Mouse (Mus musculus): ENCODE results near the gene Erp44.

Erp44 gene

DNA sequence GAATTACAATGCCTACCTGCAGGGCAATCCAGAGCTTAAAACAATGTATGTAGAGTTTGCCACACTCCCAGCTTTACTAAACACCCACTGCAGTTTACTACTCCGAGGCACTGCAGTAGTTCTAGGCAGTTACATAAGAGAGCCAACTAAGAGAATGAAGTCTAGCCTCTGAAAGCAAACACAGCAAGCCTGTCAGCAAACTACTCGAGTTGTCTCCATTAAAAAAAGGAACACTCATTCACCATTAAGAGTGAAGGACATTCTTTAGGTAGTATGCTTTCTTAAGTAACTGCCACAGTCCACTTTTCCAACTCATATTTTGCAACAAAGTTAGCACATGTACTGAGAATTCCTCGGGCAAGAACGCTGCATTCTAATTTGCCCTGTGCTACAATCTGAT lies 40.3 kb downstream of the Erp44 start:
- CTCF ChIA-PET: interaction anchor here (0.6 kb wide), 1 partner anchor 153 kb away, joined by 3 read pairs; no protein-coding TSS in a partner anchor

DNA sequence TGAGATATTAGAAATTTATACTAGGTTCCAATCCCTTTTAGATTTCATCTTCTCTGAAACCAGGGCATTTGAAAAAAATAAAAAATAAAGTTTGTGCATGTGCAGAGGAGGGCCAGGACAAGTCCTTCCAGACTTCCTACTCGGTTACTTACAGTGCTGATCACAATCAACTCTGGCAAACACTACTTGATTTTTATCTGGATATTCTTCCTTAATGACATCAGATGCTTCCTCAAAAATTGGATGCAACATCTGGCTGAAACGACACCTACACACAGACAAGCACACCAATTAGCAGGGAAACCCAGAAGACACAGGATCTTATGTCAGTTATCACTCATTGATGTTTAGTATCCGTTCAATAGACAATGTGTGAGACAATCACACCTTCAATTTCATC lies 42.6 kb downstream of the Erp44 start:
- CTCF ChIA-PET: no interaction called here

DNA sequence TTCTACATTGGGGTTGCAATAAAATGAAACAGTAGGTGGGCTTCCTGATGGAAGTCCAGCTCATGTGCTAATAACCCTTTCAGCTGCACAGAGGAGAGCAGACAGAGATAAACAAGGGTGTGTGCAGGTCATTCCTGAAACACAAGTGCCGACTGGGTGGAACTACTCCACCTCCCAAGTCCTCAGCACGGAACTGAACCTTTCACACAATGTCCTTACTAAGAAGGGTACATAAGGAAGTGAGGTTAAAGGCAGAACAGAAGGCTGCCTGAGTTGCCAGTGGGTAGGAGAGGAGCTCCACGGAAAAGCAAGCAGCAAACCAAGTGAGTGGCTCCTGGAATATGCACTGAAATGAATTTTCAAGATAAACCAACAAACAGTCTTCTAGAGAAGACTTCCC lies 52.6 kb downstream of the Erp44 start:
- CTCF ChIA-PET: interaction anchor here (1.6 kb wide), 1 partner anchor 154 kb away, joined by 5 read pairs; no protein-coding TSS in a partner anchor

DNA sequence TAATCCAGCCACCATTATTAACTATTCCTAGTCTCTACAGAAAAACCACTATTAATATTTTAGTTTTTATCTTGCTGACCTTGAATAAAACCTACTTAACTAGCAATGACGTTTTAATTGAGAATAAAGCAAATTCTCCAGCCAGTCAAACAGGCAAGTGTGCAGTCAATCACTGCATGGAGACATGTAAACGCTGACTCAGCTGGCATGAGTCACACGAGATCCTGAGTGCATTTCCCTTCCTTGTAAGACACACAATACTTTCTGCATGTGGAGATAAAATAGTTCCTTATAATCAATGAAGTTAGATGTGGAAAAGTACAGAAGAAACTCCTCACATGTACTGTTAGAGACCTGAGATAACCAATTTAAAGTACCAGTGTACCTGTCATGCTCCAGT lies 53.8 kb downstream of the Erp44 start:
- CTCF ChIA-PET: interaction anchor here (1.6 kb wide), 1 partner anchor 155 kb away, joined by 5 read pairs; no protein-coding TSS in a partner anchor

DNA sequence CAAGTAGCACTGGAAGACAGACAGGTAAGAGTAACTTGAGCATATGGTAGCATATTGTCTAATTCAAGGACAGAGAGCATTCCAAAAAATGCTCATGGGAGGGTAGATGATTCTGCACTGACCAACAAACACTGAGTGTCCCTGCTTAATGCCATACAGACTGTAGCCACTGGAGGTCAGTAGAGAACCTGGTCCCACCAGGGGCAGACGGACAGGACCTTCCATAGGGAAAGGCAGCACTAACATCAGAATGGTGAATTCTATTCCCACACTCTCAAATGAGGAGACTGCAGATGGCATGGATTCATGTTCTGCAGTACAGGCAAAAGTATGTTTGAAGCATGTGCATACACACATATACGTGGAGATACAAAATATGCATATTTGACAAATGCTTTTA lies 54.2 kb downstream of the Erp44 start:
- CTCF ChIA-PET: no interaction called here

DNA sequence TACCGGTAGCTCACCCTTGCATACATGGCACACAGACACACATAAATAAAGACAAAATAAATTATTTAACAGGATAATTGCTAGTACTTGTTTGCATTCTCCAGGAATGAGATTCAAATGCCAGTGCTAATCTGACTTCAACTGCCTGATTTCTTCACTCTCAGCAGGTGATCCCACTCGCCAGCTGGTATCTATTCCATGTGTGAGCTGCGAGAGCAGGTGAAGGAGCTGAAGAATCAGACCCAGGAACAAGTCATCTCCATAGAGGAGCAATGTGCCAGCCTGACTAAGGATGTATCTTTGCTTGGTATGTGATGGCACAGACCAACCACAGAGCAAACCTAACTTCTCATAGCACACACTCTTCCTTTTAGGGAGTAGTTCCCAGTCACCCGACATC lies 75.8 kb downstream of the Erp44 start:
- CTCF ChIA-PET: no interaction called here

DNA sequence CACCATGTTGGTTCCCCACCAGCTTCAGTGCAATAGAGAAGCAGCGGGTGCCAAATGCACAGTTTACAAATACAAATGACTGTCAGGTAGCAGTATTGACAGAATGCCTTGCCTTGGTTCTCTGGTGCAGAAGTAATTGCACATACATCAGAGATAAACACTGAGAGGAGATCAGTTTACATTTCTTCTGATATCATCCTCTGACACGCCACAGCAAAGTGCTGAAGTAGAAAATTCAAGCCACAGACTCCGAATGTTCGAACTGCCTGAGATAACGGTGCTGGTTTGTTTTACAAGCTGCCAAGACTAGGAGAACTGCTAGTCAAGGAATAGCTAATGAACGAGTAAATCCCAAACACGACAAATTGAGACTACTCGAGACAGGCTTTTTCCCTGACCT lies 80.9 kb downstream of the Erp44 start:
- CTCF ChIA-PET: interaction anchor here (0.6 to 0.7 kb wide), 2 partner anchors 138 to 511 kb away, joined by 3 to 10 read pairs; no protein-coding TSS in a partner anchor

DNA sequence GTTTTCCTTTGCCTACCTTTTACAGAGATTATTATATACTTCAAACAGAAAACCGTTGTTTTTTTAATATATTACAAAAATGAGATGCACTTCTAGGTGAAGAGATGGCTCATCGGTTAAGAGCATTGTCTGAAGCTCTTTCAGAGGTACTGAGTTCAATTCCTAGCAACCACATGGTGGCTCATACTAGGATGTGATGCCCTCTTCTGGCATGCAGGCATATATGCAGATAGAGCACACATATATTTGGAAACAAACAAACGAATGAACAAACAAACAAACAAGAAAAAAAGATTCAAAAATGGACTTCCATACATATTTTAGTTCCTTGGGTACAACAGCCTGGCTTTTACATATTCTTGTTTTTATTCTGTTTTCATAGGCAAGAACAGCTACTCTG lies 81.4 kb downstream of the Erp44 start:
- CTCF ChIA-PET: interaction anchor here (0.6 to 0.7 kb wide), 3 partner anchors 138 to 510 kb away, joined by 3 to 10 read pairs (median 10); no protein-coding TSS in a partner anchor

DNA sequence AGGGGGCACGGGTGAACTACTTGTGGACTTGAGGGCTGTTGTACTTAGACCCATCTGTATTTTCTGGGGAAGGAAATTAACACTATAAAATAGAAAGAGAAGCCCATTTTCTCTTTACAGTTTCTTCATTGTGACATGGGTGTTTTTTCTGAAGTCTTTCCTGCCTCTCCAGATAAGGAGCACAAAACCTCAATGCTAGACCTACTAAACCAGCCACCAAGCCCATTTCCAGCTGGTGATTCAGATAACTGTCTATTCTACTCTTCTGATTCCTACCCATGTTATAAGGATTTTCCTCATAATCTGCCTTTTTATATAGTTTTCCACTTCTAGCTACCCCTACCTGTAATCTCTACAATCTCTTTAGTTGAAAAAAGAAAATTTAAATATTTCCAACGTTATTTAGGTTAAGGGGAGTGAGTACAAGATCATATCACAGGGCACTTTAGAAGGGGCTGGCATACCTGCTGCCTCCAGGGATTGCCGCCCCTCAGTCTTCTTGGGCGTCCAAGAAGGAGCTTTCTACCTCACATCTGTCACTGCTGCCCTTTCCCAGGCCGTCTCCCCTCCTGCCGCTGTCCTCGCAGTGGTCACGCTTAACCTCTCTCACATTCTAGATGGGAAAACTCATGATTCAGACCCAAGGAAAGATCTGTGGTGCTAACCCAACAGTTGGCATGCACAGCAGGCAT lies 97.1 kb downstream of the Erp44 start:
- CTCF ChIA-PET: interaction anchor here (0.6 kb wide), 1 partner anchor 204 kb away, joined by 5 read pairs; no protein-coding TSS in a partner anchor

DNA sequence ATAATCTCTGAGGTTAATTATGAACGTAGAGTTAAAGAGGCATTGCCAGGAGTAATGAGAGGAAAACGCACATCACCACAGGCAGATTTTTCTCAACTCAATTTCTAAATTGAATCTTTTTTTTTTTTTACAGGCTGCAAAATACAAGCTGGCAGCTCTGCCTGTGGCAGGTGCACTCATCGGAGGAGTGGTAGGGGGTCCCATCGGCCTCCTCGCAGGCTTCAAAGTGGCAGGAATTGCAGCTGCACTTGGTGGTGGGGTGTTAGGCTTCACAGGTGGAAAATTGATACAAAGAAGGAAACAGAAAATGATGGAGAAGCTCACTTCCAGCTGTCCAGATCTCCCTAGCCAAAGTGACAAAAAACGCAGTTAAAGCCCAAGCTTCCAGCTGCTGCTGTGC lies 98.0 kb downstream of the Erp44 start:
- CTCF ChIA-PET: interaction anchor here (0.6 kb wide), 1 partner anchor 203 kb away, joined by 5 read pairs; no protein-coding TSS in a partner anchor

DNA sequence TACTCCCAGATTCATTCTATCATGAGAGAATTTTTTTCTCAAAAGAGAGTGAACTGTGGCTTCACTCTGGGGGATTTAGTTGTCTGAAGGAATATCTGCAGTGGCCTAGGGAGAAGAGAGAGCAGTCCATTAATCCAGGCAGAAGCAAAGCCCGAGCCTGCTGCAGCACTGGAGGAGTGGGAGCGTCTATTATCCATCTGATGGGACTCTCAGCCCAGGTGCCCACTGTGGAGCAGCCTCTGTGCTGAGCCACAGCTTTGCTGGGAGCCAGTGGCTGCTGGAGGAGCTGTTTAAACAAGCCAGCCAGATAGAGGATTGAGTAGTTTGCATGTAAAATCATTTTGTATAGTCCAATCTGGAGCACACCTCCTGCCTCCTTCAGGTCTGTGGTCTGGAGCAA lies 98.4 kb downstream of the Erp44 start:
- CTCF ChIA-PET: no interaction called here

DNA sequence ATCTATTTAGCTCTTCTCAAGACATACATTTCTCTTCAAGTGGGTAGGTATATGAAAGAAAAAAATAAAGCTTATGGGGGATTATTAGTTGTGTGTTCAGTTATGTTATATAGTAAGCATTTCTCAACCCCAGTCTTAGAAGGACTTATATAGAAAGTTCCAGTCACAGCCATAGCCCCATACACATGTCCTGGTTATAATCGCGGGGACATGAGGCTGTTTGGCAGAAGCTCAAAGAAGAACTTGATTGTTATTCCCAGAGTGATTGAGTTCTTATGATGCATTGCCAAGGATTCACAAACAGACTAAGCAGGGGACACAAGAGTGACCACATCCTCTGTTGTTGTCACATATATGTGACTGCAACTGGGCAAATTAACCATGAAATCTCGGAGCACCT lies 103.7 kb downstream of the Erp44 start:
- CTCF ChIA-PET: no interaction called here

DNA sequence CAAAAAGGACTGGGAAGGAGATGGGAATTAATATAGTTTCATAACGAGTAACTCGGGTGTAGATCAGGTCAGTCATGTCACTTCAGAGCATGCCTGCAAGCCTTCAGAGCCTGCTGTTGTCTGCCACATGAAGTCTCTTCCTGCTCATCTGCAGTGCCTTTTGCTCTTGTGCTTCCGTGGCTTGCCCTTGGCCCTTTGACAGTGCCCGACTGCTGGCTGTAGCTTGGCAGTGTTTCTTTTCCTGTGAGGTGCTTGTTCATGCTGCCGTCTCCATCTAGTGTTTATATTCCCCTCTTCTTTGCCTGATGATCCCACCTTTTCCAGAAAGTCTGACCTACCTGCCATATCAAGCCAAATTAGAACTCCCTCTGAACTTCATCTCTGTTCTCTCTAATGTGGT lies 115.5 kb downstream of the Erp44 start:
- CTCF ChIA-PET: interaction anchor here (0.8 kb wide), 1 partner anchor 43 kb away, joined by 3 read pairs; no protein-coding TSS in a partner anchor

DNA sequence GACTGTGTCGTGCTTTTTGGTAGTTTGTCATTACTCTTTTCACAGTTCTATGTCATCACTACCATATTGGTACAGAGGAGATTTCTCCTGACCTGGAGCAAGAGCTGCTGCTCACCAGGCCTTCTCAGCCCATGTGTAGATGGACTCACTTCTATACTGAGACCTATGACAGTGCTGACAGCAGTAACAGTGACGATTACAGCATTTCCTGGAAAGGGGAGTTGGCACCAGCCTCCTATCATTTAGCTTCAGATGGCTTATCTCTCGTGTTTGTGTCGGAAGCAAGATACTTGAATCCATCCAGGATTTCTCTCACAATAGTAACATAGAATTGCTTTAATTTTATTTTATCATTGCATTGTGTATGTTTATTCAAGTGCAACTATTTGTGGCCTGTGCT lies 119.0 kb downstream of the Erp44 start:
- CTCF ChIA-PET: no interaction called here

DNA sequence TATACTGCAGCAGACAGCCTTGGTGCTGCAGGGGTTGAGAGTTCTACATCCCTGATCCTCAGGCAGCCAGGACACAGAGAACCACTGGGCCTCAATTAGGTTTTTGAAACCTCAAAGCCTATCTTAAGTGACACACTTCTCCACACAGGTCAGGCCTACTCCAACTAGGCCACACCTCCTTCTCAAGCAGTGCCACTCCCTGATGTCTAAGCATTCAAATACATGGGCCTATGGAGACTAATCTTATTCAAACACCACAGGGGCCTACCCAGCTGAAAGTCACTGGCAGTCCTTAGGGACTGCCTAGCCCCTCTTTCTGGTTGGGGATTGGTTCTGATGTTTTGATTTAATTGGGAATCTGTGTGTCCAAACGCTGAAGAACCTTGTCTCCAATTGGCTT lies 123.5 kb downstream of the Erp44 start:
- CTCF ChIA-PET: no interaction called here

DNA sequence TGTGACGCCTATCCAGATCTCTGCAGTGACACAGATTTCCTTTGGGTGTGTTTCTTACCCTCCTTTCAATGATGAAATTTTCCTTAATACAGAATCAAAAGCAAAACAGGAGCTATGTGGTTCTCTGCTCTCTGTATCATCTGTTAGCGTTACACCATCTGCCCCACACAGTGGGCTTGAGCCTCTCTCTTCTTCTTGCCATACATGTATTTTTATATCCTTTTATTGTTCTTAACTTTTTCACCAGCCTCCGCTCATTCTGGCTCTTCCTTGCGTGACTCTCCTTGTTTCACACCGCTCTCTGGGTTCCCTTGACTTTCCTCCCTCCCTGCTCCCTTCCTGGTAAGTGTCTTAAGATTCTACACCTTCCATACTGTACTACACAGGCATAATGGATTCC lies 126.1 kb downstream of the Erp44 start:
- CTCF ChIA-PET: no interaction called here

DNA sequence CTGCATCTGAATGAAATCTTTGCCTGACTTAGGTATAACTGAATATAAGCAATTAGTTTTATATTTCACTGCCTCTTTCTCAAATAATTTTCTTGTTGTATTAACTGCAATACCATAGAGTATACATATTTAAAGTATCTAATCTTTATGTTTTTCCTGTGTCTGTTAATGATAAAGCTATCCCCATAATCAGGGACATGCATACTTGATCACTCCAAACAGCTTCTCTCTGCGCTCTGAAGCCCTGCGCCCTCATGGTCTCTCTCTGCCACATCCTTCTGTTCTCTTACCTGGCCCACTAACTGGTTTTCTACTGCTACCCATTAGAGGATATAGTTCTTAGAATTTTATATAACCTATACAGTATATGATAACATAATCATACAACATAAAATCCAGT lies 129.9 kb downstream of the Erp44 start:
- CTCF ChIA-PET: interaction anchor here (0.6 kb wide), 1 partner anchor 120 kb away, joined by 3 read pairs; no protein-coding TSS in a partner anchor
